Mouse (Mus musculus) bone marrow, adult 2 months (tissue): ENCODE results near the gene Gm20661.

Experiments
- CTCF ChIP-seq: fragments of 200-500 bp; IDR thresholded peaks from 2 replicates; pipeline ENCODE4 v1.5.1; 2011; ENCODE audit warnings: low read length, control low read depth; ENCODE audit not compliant: control insufficient read depth, insufficient read depth
- POLR2A ChIP-seq: fragments of 200-500 bp; IDR thresholded peaks from 2 replicates; pipeline ENCODE4 v1.6.1; 2011; ENCODE audit warnings: low read depth, mild to moderate bottlenecking, control low read depth, low read length, borderline replicate concordance; ENCODE audit not compliant: control insufficient read depth

DNA sequence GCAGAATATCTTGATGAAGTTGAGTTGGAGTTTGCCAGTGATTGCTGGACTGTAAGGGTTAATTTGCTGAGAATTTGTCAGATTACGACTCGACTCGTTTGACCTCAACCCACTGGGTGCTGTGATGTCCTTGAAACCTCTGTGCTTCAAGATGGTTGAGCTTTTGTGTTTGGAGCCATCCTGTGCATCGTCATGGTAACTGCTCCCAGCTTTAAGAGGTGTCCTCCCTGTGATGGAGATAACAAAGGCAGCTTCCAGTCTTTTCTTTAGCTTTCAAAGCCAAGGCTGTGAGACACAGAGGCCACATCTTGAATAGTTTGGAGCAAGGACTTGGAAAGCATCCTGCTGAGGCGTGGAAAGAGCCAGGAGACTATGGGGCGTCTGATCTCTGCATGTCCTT, 25.7 kb upstream of the Gm20661 start:
- TF ChIP-seq POLR2A (no peak), CTCF (no peak)
